Mouse (Mus musculus): Measurements from ENCODE around the gene Agrp.
"Not testable (repeated sequence)": the region's sequence is repeated elsewhere in the genome, so short reads cannot be mapped to it uniquely, and the experiment has no call there.

Gene Agrp

DNA sequence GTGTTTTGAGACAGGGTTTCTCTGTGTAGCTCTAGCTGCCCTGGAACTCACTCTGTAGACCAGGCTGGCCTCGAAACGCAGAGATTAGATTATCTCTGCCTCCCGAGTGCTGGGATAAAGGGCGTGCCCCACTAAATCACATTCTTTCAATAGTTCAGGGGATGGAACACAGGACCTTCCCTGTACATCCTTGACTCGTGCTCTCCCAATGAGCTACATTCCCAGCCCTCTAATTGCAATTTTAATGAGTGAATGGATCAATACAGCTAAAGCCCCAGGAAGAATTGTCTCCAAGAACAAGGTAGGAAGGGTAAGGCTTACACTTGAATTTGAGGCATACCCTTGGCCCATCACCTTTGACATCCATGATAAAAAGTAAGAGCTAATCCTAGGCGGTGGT, 38.4 kb downstream of the Agrp start:
- no peak for DNase-seq (ENCODE audit: low spot score in 2 of 2)

DNA sequence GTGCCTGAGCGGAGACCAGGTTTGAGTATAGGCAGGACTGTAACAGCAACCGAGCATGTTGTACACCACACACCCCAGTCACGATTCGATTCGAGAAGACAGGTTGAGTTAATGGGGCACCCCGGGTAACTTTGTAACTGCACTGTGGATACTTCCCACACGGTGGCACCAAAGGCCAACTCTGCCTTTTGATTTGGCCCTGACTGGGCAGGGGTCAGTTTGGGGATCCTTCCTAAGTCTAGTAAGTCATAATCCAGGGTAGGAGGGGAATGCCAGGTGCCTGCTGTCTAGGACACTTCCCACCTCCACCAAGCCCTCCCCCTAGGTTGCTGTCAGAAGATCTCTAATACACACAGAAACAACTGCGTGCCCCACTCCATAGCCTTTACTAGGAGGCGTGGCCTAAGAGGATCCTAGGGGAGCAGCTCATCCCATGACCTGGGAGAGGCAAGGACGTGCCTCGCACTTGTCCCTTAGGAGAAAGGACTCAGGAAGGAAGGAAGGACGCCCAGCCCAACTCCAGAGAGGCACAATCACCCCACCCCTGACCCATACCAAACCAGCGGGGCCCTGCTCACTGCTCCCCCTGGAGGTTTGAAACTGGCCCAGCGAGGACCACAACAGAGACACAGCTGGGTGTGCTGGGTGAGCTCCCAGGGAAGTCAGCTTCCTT, 40.7 kb downstream of the Agrp start:
- peak; percentile 49 to 67 for DNase-seq (ENCODE audit: low spot score in 2 of 2)

DNA sequence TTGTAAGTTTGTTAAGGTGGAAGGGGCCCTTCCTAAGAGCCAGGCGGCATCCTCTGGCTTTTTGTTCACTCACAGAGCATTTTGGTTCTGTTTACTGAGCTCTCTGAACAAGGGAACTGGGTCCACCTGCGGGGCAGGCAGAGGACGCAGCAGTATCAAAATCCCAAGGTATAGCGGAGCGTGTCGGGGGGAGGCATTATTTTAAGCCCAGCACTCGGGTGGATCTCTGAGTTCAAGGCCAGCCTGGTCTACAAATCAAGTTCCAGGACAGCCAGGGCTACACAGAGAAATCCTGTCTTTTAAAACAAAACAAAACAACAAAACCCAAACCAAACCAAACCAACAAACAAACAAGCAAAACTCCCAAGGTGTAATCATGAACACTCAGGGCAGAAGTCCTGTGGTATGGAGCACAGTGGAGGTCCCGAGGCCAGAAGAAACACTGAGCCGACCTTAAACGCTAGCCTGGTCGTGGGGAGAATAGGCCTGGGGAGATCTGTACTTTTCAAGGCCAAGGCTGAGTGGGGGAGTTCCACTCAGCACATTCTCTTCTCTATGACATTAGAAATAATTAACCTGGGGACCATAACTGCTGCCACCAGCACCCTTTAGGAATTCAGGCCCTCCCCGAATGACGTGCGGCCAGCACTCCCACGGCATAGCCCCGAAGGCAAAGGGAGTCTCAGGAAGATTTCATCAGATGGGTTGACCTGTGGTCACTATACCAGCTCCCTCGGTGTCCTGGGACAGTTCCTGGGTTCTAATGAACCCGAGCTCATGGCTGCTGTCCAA, 42.5 kb downstream of the Agrp start:
- DNase-seq (ENCODE audit: low spot score in 2 of 2) = no peak

DNA sequence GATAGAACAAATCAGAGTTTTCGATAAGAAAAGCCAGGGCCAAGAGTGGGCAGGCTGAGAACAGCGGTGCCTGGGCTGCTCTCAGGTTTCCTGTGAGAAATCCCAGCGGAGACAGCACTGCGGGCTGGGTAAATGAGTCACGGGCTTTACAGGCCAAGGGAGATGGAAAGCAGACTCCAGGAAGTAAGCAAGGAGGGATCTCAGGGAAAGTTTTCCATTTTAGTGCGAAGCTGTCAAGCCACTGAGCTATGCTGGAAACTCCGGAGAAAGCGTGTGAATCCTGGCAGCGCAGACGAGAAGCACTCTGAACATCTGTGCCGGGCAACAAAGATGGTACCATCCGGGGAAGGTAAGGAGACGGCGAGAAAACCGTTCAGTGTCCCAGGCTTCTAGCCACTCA, 43.3 kb downstream of the Agrp start:
- no peak for DNase-seq (ENCODE audit: low spot score in 2 of 2)

DNA sequence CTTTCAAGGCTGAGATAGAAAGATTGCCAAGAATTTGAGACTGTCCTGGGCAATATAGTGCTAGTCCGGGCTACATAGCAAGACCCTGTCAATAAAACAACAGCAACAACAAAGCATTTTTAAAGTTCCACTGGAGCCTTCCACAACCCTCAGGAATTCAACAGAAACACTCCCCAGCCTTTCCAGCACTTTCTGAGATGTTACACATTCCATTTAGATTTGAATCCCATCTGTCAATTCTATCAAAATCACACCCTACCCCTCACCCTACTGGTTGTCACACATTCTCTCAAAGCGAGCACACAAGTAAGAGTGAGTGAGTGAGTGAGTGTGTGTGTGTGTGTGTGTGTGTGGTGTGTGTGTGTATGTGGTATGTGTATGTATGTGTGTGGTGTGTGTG, 44.8 kb downstream of the Agrp start:
- DNase-seq (ENCODE audit: low spot score in 2 of 2) = no peak

DNA sequence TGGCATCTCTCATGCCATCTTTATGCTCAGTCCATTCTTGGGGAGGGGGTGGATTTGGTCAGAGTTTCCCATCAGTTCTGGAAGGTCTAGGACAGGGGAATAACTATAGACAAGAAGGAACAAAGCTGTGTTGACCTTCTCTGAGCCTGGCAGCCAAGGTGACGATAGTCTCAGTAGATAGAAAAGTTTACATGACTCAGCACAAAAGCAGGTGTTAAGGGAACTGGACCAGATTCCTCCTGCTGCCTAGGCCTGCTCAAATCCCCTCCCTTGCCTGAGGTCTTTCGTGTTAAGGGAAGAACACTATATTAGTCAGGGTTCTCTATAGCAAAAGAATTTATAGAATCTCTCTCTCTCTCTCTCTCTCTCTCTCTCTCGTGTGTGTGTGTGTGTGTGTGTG, 57.5 kb downstream of the Agrp start:
- DNase-seq (ENCODE audit: low spot score in 2 of 2) = no peak

DNA sequence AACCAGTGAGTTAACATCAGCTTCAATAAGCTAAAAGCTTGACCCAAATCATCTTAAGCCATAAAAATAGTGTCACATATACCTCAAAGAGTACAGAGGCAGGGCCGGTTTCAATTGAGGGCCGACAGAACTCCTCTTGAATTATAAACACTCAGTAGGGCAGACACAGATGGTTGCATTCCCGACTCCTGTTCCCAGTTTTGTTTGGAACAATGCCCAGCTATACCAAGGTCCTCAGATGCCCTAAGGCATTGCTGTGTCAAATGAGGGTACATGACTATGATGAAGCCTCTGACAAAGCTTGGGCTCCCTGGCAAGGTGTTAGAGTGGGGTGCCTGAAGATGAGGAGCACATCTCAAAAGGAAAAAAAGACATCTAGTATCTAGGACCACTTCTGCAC, 61.7 kb downstream of the Agrp start:
- DNase-seq (ENCODE audit: low spot score in 2 of 2) = no peak

DNA sequence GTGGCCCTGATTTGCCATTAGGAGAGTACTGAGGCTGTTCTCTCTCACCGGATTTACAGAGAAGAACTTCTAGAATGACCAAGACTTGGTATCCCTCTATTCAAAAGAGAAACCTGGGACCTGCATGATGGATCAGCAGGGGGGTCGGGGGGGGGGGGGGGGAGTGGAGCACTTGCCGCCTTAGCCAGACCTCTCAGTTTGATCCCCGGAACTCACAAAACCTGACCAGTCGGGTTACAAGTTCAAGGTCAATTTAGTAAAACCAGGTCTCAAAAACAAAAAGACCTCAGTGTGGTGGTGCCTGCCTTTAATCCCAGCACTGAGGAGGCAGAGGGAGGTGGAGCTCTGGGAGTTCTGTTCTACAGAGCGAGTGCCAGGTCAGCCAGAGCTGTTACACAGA, 62.5 kb downstream of the Agrp start:
- DNase-seq (ENCODE audit: low spot score in 2 of 2) = no peak

DNA sequence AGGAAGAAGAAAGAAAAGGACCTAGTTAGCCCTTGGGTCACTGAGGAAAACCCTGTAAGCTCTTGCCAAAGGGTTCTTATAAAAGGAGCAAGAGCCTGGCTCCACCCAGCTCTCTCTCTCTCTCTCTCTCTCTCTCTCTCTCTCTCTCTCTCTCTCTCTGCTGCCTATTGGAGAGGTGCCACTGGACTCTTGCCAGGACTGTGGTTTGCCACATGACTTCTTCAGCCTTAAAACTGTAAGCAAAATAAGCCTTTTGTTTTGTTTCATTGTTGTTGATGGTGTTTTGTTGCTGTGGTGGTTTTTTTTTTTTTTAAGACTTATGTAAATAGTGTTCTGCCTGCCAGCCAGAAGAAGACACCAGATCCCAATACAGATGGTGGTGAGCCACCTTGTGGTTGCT, 63.8 kb downstream of the Agrp start:
- DNase-seq (ENCODE audit: low spot score in 2 of 2) = no peak

DNA sequence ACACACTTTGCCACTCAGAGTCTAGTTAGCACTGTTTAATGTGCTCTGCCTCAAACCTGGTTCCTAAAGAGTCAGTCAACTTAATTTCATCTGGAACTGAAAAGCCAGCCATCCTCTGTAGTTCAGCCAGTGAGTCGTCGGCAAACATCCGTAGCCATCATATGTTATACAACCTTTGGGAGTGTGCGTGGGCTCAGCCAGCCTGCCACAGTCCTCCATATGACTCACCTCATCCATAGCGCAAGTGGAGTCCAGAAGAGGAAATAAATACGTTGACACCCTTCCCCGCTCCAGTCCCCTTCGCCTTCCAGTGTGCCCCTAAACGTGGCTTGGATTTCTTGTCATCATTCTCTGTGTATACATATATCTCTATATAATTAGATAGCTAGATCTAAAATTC, 65.4 kb downstream of the Agrp start:
- DNase-seq (ENCODE audit: low spot score in 2 of 2) = no peak

DNA sequence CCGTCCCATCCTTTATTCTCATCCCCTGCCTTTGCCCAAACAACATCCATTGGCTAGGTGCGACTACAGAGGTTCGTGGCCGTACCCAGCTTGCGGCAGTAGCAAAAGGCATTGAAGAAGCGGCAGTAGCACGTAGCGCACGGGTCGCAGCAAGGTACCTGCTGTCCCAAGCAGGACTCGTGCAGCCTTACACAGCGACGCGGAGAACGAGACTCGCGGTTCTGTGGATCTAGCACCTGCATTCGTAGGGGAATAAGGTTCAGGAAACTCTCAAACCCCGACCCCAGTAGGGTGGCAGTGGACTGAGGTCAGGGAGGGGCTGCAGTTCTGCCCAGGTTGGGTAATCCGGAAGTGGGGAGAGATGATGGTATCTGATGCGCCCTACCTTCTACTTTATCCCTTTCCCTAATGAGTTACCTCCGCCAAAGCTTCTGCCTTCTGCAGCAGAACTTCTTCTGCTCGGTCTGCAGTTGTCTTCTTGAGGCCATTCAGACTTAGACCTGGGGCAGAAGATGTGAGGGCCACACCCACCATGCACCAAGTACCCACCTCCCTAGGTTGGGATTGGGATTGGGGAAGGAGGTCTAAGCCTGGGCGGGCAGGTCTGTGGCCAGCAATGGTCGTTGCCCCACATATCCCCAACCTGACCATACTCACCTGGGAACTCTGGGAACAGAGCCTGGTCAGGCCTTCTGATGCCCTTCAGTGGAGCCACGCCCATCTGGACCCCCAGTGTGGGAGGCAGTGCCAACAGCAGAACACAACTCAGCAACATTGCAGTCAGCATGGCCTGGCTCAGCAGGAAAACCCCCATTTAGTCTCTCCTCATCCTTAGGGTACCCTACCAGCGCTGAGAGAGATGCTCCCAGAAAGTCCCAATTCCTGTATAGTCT, 70.2 kb downstream of the Agrp start:
- peak; percentile 11 to 12 for DNase-seq (ENCODE audit: low spot score in 2 of 2)

DNA sequence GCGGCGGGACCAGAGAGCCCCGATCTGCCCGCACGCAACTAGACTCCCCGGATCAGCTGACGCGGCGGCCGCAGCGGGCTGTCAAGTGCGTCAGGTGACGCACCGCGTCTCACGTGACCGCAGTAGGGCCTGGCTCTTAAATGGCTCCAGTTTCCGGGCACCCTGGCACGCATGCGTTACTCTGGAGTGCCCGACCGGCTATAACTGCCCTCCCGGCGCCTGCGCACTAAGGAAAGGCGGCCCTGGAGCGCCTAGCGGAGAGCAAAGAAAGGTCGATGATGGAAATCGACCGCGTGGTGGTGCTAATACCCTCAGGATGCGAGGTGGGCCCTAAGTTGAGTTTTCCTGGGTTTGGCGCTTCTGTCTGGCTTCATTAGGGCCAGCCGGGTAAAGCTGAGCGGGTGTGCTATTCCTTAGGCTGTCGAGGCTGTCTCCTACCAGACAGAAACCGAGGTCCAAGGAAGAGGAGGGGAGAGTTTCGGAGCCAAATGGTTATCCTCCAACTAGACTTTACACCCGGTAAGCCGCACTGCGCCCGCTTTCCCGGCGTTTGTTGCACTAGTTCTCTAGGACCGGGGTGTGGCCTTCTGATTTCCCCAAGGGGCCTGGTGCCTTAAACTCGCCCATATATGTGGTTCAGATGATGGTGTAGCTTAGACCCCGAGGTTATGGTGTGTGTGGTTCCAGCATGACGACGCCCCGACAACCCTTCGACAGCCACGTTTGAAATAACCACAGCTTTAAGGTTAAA, 71.1 kb downstream of the Agrp start, which contains the start of gene Atp6v0d1:
Gene Atp6v0d1 (minus strand): TSS at position 96 of the 751 bp plus-strand sequence.
- peak; percentile 98 to 99 for DNase-seq (ENCODE audit: low spot score in 2 of 2)

DNA sequence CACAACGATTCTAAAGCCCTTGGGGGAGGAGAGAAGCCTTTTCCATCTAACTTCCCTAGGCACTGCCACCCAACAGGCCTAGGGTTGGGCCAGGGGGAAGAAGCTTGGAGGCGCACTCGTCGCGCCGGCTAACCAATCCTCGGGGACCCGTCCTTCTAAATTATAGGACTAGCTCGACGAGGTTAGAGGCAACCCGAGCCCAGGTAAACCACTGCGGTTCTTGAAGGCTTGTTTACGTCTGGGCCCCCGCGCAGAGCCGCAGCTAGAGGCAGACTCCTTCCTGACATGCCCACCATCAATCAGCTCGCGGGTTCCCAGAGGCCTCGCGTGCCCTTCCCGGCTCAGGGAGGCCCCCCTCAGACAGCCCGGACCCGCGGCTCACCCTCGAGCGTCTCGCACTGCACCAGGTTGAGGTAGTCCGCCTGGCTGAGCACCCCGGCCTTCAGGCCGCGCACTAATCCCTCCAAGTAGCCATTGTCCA, 71.8 kb downstream of the Agrp start:
- DNase-seq (ENCODE audit: low spot score in 2 of 2) = no peak

DNA sequence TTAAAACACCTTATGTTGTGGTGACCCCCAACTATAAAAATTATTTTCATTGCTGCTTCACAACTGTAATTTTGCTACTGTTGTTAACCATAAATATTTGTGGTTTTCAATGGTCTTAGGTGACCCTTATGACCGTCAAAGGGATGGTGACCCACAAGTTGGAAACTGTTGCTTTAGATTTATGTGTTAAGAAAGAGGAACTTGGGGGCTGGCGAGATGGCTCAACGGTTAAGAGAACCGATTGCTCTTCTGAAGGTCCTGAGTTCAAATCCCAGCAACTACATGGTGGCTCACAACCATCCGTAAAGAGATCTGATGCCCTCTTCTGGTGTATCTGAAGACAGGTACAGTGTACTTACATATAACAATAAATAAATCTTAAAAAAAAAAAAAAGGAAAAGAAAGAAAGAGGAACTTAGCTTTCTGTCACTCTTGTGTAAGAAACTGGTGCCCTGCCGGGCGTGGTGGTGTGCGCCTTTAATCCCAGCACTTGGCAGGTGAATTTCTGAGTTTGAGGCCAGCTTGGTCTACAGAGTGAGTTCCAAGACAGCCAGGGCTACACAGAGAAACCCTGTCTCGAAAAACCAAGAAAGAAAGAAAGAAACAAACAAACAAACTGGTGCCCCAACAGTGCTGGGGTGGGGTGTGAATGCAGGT, 72.5 kb downstream of the Agrp start:
- DNase-seq (ENCODE audit: low spot score in 2 of 2) = not testable (repeated sequence)

DNA sequence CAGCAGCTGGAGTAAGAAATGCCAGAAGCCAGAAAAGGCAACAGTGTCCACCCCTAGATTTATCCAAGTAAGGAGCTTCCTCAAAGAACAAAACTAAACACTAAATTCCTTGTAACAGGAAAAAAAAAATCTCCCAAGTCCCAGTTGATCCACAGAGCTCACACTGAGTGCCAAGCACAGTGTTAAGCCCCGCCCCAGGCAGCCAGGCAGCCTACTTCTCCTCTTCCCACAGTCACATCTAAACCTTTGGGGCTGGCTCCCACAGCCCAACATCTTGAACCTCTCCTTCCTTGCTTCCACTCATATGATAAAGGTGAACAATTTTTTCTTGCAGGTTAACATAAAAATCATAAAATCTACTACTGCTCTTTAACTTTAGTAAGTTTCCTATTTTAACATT, 73.3 kb downstream of the Agrp start:
- DNase-seq (ENCODE audit: low spot score in 2 of 2) = no peak

DNA sequence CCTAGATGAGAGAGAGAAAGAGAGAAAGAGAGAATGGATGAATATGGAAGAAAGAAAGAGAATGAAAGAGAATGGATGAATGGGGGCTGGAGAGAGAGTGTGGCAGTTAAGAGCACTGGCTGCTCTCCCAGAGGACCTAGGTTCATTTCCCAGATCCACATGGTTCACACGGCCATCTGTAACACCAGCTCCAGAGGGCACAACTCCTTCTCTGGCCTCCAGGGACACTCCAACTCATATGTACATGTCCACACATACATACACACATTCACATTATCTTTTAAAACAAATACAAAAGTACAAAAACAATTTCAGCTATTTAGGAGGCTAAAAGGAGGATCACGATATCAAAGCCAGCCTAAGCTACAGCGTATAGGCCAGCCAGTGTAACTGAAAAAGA, 74.3 kb downstream of the Agrp start:
- no peak for DNase-seq (ENCODE audit: low spot score in 2 of 2)

DNA sequence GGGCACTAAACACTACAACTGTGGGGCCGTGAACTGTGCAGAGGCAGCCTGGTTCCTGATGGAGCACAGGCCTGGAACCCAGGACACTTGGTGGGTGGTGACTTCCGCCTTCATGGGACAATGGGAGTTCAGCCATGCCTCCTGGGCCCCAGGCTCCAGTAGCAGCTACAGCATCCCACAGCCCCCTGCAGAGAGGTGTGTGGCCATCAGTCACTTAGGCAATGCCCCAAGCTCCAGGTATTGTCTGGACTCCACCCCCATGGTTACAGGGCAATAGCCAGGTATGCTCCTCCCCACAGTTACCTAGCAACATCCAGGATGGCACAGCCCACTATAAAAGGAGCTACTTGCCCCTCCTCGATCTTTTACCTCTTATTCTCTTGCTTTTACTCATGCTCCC, 82.0 kb downstream of the Agrp start:
- DNase-seq (ENCODE audit: low spot score in 2 of 2) = no peak

DNA sequence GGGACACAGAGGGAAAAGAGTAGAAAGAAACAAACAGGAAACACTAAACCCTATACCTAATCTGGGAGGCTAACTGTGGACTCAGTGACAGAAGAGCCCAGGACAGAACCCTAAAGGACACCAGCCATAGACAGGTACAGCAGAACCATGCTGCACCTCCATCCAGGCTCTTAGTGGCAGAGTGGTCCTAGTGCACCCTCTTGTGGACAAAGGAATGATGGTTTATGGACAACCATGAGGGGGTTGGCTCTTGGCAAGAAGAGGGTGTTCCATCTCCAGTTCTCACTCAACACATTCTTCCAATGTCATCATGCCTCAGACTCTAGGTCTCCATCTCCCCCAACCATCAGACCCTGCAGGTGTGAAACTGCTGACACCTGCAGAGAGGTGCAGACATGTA, 83.1 kb downstream of the Agrp start:
- DNase-seq (ENCODE audit: low spot score in 2 of 2) = peak in 1 of 2 experiments; percentile 45

DNA sequence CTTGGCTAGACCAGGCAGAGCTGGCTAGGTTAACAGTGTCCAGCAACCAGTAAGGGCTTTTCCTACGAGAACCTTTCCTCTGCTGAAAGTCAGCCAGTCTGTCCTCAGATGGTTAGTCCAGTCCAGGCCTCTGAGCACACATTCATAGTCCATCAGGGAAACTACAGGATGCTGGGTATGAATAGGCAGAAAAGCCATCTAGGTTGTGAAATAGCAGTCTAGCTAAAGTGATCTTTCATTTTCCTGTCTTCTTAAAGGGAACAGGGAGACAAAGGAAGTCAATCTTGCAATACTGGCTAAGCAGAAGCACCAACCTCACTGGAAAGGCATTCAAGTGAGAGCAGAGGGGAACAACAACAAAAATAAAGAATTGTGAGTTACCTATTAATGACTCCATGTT, 84.4 kb downstream of the Agrp start:
- no peak for DNase-seq (ENCODE audit: low spot score in 2 of 2)

DNA sequence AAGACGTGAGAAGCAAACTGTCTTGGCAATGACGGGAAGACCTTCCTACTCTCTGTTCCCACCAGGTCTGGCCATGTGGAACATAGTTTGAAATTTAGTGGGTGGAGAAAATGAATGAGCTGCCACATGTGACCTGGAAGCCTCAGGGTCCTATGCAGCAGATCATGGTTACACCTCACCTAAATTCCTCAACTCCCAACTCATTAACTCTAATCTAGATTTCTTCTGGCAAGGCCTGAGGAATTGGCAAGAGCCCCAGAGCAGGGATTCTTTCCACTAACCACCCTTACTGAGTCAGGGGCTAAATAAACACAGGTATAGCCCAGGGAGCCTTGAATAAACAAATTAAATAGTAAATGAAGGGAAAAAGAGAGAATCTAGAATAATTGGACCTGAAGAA, 85.2 kb downstream of the Agrp start:
- DNase-seq (ENCODE audit: low spot score in 2 of 2) = no peak

DNA sequence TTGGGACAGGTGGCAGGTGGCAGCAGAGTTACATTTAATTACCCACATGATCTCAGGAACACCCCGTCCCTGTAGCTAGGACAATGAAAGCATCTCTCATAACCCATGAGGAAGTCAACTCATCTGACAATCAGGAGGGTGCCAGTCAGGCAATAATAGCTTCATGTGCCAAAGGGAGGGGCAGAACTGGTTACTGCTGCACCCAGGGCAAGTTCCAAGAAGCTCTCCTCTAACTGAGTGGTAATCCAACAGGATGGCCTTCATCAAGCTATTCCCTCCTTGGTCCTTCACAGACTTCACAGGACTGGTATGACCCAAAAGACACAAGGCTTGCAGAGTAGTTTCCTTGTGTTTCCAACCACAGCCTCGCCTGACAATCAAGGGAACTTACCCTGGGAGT, 87.1 kb downstream of the Agrp start:
- DNase-seq (ENCODE audit: low spot score in 2 of 2) = no peak

Data from spleen, postnatal 14 days (tissue).